Mouse (Mus musculus): ENCODE results near the gene Enthd1.
"Not testable (repeated sequence)": the region's sequence is repeated elsewhere in the genome, so short reads cannot be mapped to it uniquely, and the experiment has no call there.

Enthd1 gene

DNA sequence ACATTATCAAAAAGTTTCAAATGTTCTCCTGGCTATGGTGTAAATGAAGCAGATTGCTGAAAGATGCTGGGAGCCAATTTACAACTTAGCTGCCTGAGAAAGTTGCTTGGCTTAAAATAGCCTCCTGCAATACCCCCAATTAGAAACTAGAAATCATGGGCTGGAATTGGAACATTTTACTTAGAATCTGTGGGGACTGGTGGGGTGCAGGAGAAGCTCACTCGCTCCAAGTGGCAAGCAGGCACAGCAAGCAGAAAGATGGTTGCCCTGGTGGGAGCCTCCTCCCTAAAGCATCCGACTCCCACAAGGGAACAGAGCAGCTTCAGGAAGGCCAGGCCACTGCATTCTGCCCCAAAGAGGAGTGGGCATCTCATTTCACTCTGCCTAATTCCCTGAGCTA, 28.9 kb downstream of the Enthd1 start:
- DNase-seq (ENCODE audit: low read depth, low spot score), result no peak
- H3K36me3 ChIP-seq (ENCODE audit: control insufficient read depth, insufficient read depth, low read length, poor library complexity, severe bottlenecking), result no peaks in the 10 kb centered on the region
- H3K27me3 ChIP-seq (ENCODE audit: control insufficient read depth, insufficient read depth, low read length, poor library complexity, severe bottlenecking), result no peaks in the 10 kb centered on the region

DNA sequence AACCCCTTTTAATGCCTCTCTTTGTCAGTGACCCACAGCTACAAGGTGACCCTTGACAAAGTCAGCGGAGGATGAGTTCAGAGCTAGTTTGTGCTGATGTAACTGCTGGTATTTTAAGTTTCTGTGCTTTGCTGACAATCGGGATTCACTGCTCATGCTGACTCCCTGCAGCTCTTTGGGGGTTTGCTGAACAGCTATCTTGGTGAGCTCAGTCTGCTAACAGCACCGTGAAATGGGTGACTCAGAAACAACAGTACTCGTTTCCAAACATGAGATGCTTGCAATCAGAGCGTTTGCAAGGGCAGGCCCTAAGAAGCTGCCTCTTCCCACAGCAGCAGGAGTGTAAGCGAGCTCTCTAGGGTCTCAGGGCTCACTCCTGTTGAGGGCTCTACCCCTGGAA, 31.7 kb downstream of the Enthd1 start:
- H3K36me3 ChIP-seq (ENCODE audit: control insufficient read depth, insufficient read depth, low read length, poor library complexity, severe bottlenecking), result no peaks in the 10 kb centered on the region
- DNase-seq (ENCODE audit: low read depth, low spot score), result no peak
- no peaks in the 10 kb centered on the region for H3K27me3 ChIP-seq (ENCODE audit: control insufficient read depth, insufficient read depth, low read length, poor library complexity, severe bottlenecking)

DNA sequence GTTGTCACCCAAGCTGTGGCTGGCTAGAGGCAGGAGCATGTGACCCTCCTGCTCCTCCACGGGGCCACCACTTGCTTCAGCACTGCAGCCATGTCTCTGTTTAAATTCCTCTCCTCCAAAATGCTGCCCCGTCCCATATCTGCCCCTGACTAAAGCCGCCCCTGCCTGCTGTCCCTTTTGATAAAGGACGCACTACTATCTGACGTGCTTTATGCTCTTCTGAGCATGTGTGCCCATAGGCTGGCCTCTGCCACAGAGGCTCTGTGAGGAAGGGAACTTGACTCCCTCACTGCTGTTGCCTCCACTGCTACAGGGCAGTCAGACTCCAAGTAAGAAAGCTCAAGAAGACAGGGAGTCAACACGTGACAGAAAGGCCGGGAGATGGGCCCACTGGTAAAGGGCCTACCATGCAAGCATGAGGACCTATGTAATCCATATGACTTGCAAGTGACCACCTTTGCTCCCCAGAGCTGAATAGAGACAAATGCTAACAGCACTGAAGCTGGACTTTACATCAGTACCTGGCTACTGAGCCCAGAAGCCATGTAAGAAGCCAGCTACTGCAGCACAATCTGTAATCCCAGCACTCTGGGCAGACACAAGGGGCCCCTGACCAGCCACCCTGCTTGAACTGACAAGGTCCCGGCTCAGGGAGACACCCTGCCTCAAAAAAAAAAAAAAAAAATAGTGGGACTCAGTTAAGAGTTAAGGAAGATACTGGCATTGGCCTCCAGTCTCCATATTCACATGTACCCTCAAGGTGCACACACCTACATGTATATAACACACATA, 32.5 kb downstream of the Enthd1 start:
- Histone ChIP-seq H3K36me3 (ENCODE audit: control insufficient read depth, insufficient read depth, low read length, poor library complexity, severe bottlenecking) (no peaks in the 10 kb centered on the region), H3K27me3 (ENCODE audit: control insufficient read depth, insufficient read depth, low read length, poor library complexity, severe bottlenecking) (no peaks in the 10 kb centered on the region)
- DNase-seq (ENCODE audit: low read depth, low spot score), result no peak

DNA sequence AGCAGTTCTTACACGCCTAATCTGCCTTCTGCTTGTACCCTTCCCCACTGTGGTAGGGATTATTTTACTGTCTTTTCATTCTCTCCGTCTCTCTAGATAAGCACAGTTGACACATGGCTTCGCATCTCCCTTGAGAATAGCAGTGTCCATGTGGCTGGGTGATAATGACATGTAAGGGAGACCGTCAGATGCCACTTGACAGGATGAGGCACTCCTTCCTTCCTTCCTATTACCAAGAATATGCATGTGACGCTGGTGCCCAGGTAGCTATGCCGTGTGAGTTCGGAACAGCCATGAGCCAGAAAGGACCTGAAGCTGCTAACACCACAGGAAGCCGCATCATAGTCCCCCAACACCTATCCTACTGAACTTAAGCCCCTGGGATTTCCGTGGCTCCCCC, 33.9 kb downstream of the Enthd1 start:
- Histone ChIP-seq H3K36me3 (ENCODE audit: control insufficient read depth, insufficient read depth, low read length, poor library complexity, severe bottlenecking) (no peaks in the 10 kb centered on the region), H3K27me3 (ENCODE audit: control insufficient read depth, insufficient read depth, low read length, poor library complexity, severe bottlenecking) (no peaks in the 10 kb centered on the region)
- DNase-seq (ENCODE audit: low read depth, low spot score), result peak; percentile 83

DNA sequence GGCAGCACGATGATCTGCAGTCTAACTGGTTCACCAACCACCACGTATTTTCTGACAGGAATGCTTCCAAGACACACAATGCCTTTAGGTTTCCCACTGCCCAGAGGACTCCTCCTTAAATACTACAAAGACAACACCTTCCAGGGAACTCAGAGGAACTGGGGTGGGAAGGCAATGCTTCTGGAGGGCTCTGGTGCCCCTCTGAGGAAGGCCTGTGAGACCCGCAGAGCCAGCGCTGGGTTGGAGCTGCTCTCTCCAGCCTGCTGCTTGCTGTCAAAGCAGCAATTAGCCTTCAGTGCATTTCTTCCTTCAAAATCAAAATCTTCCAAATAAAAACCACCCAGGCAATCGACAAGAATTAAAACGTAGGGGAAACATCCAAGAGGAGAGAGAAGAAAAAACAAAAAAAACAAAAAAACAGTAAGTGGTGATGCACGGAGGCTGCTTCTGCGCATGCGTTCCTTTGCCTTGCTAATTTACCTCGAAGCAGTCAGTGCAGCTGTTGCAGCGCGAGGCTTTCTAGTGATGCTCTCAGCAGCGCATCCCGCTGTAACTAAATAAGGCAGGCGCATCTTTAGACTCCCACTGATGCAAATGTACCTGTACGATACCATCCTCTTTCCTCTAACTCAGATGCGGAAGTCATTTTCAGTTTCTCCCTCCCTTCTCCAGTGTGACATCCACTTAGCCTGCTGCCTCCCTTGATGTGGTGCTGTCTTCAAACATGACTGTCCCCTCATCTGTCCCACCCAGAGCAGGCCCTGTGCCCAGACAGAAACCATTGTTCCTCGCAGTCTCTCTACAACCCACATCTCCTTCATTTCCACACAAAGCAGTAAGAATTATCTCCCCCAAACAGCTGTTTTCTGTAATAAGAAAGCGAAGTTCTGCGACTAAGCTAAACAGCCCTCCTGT, 34.7 kb downstream of the Enthd1 start:
- Histone ChIP-seq H3K27me3 (ENCODE audit: control insufficient read depth, insufficient read depth, low read length, poor library complexity, severe bottlenecking) (no peaks in the 10 kb centered on the region), H3K36me3 (ENCODE audit: control insufficient read depth, insufficient read depth, low read length, poor library complexity, severe bottlenecking) (no peaks in the 10 kb centered on the region)
- DNase-seq (ENCODE audit: low read depth, low spot score), result peak; percentile 44

DNA sequence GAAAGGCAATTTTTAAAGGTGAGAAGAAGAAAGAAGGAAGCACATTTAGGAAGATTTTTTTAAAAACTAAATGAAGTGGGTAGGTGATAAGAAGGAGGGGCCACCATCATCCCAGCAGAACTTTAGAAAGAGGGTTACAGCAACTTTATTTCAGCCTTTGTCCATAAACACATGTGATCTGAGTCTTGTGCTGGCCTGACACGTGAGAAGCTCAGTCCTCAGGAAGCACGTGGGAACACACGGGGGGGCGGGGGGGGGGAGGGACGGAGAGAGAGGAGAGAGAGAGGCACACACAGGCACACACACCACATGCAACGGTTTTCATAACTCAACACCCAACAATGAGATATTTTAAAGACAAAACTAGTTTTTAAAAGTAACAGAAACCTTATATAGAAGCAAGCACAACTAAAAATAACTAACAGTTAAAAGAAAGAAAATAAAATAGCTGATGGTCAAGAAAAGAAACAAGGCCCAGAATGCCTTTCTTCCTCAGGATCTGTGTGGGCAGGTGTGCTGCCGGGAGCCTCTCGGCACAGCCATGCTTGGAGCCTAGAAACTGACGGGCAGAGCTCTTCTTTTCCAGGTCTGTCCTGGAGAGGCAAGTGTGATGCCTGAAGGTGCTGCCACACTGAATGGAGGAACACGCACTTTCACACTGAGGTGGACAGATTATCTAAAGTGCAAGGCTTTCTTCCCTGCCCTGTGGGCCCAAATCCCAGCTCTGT, 43.1 kb downstream of the Enthd1 start:
- Histone ChIP-seq H3K27me3 (ENCODE audit: control insufficient read depth, insufficient read depth, low read length, poor library complexity, severe bottlenecking) (no peaks in the 10 kb centered on the region), H3K36me3 (ENCODE audit: control insufficient read depth, insufficient read depth, low read length, poor library complexity, severe bottlenecking) (no peaks in the 10 kb centered on the region)
- peak; percentile 79 for DNase-seq (ENCODE audit: low read depth, low spot score)

DNA sequence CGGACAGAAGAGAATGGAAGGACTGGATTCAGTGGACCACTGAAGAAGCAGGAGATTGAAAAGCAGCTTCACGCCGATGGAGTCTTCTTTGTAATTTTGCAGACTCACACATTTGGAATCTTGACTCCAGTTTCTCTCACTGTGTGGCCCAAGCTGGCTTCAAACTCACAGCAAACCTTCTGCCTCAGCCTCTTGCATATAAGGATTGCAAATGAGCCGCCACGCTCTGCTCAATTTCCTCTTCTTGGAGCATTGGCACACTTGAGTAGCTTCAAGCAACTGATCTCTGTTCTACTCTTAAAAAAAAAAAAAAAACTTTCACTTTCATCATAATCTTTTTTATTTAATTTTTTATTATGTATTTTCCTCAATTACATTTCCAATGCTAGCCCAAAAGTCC, 45.0 kb downstream of the Enthd1 start:
- peak; percentile 77 for DNase-seq (ENCODE audit: low read depth, low spot score)
- no peaks in the 10 kb centered on the region for H3K36me3 ChIP-seq (ENCODE audit: control insufficient read depth, insufficient read depth, low read length, poor library complexity, severe bottlenecking)
- no peaks in the 10 kb centered on the region for H3K27me3 ChIP-seq (ENCODE audit: control insufficient read depth, insufficient read depth, low read length, poor library complexity, severe bottlenecking)

DNA sequence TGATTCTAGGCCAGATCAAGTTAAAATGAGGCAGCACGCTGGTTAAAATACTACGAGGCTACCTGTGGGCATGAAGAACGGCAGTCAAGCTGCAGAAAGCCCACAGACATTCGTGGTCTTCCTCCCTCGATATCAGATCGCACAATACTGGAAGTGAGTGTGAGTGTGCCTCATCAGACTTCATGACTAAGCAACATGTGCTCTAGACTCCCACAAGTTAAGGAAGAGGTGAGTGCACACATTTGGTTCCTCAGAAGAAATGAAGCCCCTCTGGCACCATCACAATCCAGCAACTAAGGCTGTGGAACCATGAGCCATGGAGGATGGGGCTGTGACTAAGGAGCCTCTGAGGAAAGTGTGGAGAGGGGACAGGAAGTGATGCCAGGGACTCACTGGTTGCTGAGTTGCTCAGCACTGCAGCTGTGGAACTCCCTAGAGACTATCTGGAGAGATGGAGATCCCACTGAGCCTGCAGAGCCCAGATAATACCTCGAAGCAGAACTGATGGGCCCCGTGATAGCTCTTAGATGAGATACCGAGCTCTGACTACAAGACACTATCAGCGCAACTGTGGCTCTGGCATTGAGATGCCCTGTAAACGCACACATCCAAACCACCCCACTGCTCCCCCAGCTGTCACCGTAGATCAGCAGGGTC, 46.3 kb downstream of the Enthd1 start:
- DNase-seq (ENCODE audit: low read depth, low spot score), result no peak
- H3K36me3 ChIP-seq (ENCODE audit: control insufficient read depth, insufficient read depth, low read length, poor library complexity, severe bottlenecking), result no peaks in the 10 kb centered on the region
- H3K27me3 ChIP-seq (ENCODE audit: control insufficient read depth, insufficient read depth, low read length, poor library complexity, severe bottlenecking), result no peaks in the 10 kb centered on the region

DNA sequence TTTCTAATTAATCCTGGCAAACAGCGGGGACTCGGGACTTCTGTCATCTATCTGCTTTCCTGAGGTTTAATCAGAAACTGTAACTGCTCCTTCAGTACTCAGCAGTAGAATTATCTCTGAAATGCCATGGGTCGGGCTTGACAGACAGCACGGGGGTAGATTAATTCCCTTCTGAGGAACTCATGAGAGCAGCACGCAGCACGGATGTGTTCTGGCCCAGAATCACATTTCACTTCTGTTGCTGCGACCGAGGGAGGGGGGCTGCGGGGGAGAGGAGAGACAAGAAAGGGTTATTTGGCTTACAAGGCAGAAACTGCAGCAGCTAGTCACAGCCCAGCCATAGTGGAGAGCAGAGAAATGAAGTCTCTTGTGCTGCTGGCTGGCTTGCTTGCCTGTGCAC, 47.0 kb downstream of the Enthd1 start:
- no peaks in the 10 kb centered on the region for H3K27me3 ChIP-seq (ENCODE audit: control insufficient read depth, insufficient read depth, low read length, poor library complexity, severe bottlenecking)
- H3K36me3 ChIP-seq (ENCODE audit: control insufficient read depth, insufficient read depth, low read length, poor library complexity, severe bottlenecking), result no peaks in the 10 kb centered on the region
- no peak for DNase-seq (ENCODE audit: low read depth, low spot score)

DNA sequence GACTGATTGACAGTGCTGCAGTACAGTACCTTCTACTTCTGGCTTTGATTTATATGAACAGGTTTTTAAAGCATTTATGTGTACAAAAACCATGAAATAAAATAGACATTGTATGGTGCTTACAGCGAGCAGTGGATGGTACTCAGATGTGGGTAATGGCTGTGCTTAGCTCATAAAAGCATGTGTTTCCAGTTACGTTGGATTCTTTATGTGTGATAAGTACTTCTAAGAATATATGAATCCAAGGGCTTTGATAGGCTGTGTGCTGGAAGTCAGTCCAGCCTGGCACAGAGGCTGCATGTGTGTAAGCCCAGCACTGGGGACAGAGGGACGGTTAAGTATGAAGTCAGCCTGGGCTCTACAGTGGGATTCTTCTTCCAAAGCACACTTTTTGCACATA, 48.4 kb downstream of the Enthd1 start:
- H3K27me3 ChIP-seq (ENCODE audit: control insufficient read depth, insufficient read depth, low read length, poor library complexity, severe bottlenecking), result no peaks in the 10 kb centered on the region

DNA sequence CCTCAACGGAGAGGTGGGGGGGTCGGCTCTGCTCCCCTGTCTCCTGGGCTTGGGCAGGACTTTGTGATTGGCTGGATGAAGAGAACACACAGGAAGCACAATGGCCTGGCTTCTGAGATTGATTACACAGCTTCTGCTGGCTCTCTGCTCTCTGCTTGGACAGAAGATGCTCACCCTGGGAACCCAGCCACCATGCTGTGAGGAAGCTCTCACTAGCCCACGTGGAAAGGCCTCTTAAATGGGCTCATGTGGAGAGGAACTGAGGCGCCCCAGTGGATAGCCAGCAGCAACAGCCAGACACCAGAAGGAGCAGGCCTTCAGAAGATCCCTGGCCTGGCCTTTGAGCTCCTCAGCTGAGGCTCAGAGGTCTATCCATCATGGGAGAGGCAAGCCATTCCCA, 59.9 kb downstream of the Enthd1 start:
- H3K27me3 ChIP-seq (ENCODE audit: control insufficient read depth, insufficient read depth, low read length, poor library complexity, severe bottlenecking), result no peaks in the 10 kb centered on the region
- no peak for DNase-seq (ENCODE audit: low read depth, low spot score)
- no peaks in the 10 kb centered on the region for H3K36me3 ChIP-seq (ENCODE audit: control insufficient read depth, insufficient read depth, low read length, poor library complexity, severe bottlenecking)

More for the DNA sequence above, 48.4 kb downstream of the Enthd1 start:
- no peak for DNase-seq (ENCODE audit: low read depth, low spot score)
- H3K36me3 ChIP-seq (ENCODE audit: control insufficient read depth, insufficient read depth, low read length, poor library complexity, severe bottlenecking), result no peaks in the 10 kb centered on the region

DNA sequence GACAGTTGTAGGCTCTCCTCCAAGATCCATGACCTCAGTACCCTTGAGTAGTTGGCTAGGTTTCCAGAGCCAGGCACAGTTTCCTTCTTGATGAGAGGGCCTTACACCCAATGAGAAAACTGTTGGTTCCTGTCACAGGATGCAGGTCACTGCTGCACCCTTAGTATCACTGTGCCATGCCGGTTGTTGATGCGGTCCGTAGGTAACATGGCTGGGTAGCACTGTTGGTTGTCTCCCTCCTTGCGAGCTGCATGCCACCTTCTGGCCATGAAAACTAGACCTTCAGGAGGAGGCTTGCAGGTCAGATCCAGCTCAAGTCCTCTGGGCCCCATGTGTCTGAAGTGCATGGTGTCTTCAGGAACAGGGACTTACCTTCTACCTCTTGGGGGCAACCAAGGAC, 61.8 kb downstream of the Enthd1 start:
- H3K27me3 ChIP-seq (ENCODE audit: control insufficient read depth, insufficient read depth, low read length, poor library complexity, severe bottlenecking); H3K36me3 ChIP-seq (ENCODE audit: control insufficient read depth, insufficient read depth, low read length, poor library complexity, severe bottlenecking); DNase-seq (ENCODE audit: low read depth, low spot score): not testable (repeated sequence)

DNA sequence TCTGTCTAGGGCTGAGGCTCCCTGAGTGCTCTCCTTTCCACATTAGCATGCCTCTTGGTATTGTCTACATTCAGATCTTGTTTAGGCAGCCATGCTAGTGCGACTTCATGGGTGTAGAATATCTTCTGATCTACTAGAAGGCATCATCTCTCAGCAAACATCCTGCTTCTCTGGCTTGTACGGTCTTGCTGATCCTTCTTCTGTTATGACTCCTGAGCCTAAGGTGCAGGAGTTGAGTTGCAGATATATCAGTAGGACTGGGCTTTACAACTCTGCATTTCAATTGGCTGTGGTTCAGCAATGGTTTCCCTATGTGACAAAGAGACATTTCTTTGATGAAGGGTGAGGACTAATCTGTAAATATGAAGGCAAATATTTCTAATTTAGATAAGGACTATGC, 62.2 kb downstream of the Enthd1 start:
- no peaks in the 10 kb centered on the region for H3K27me3 ChIP-seq (ENCODE audit: control insufficient read depth, insufficient read depth, low read length, poor library complexity, severe bottlenecking)
- H3K36me3 ChIP-seq (ENCODE audit: control insufficient read depth, insufficient read depth, low read length, poor library complexity, severe bottlenecking), result no peaks in the 10 kb centered on the region
- DNase-seq (ENCODE audit: low read depth, low spot score), result no peak

Data from splenic B cell, adult 2 months (primary cell).